Mouse (Mus musculus) cerebellum, adult (tissue): ENCODE measurements around the gene Zfp60.
"Not testable (repeated sequence)": the region's sequence is repeated elsewhere in the genome, so short reads cannot be mapped to it uniquely, and the experiment has no call there.

Source experiments
- ATAC-seq: cut with Nextera tagmentation; 2 replicates; pipeline ENCODE4 v1.9.2; 2017; ENCODE audit warnings: mild to moderate bottlenecking, moderate library complexity, mixed read lengths; ENCODE audit not compliant: insufficient number of reproducible peaks, low FRiP score, low TSS enrichment

The Zfp60 gene

GRCm38 (mm10) chr7:27765176-27765886, 34.1 kb downstream of the Zfp60 start:
- no peak for ATAC-seq

GRCm38 (mm10) chr7:27789306-27789705, 58.1 kb downstream of the Zfp60 start:
- no peak for ATAC-seq

GRCm38 (mm10) chr7:27793865-27794264, 62.7 kb downstream of the Zfp60 start:
- not testable (repeated sequence) for ATAC-seq

GRCm38 (mm10) chr7:27794566-27794965, 63.4 kb downstream of the Zfp60 start:
- no peak for ATAC-seq

GRCm38 (mm10) chr7:27797906-27798811, 67.0 kb downstream of the Zfp60 start:
- no peak for ATAC-seq

GRCm38 (mm10) chr7:27801137-27801536, 69.9 kb downstream of the Zfp60 start:
- ATAC-seq = no peak

GRCm38 (mm10) chr7:27802986-27803385, 71.8 kb downstream of the Zfp60 start:
- ATAC-seq = no peak
